Mouse (Mus musculus) G1E (cell line): Measurements from ENCODE around the gene Ccr10. TPM values are rescaled to one million over a fixed set of nuclear protein-coding genes. Genes with fewer than 3 reads are reported as not detected.
A peak's percentile ranks its signal among the peaks of the same experiment; 100 is the strongest.

Experiments
- ATAC-seq: 2 replicates; pipeline ENCODE4 v1.8.0; 2016; ENCODE audit warnings: mild to moderate bottlenecking; ENCODE audit not compliant: insufficient number of reproducible peaks, poor library complexity, low FRiP score, severe bottlenecking; ENCODE audit errors: extremely low read depth
- DNase-seq: peaks from one replicate; pipeline ENCODE4 v3.0.0; 2012; ENCODE audit warnings: low spot score
- H3K27me3 ChIP-seq: 2 replicates; pipeline ENCODE4 v1.6.1; 2012; ENCODE audit warnings: mild to moderate bottlenecking, low read length, inconsistent platforms; ENCODE audit not compliant: insufficient read depth
- H3K36me3 ChIP-seq: replicated peaks from 2 replicates; pipeline ENCODE3; 2012; ENCODE audit warnings: mild to moderate bottlenecking, inconsistent platforms
- H3K4me1 ChIP-seq: 2 replicates; pipeline ENCODE4 v1.6.1; 2012; ENCODE audit warnings: low read depth, low read length, inconsistent platforms, mixed read lengths; ENCODE audit not compliant: insufficient read depth
- H3K4me3 ChIP-seq: 2 replicates; pipeline ENCODE4 v1.5.1; 2012; ENCODE audit warnings: low read depth, mild to moderate bottlenecking, inconsistent platforms, low read length, moderate library complexity, mixed read lengths
- H3K9me3 ChIP-seq: replicated peaks from 2 replicates; pipeline ENCODE4 v1.6.1; 2012; ENCODE audit warnings: inconsistent platforms
- CTCF ChIP-seq: IDR thresholded peaks from 2 replicates; pipeline ENCODE4 v1.5.1; 2012; ENCODE audit warnings: low read depth, low read length, inconsistent platforms, mixed read lengths
- GATA1 ChIP-seq: IDR thresholded peaks from 2 replicates; pipeline ENCODE4 v1.6.1; 2012; ENCODE audit warnings: borderline replicate concordance, low read length, inconsistent platforms, mixed read lengths
- GATA2 ChIP-seq: IDR thresholded peaks from 2 replicates; pipeline ENCODE4 v1.6.1; 2012; ENCODE audit warnings: low read depth, low read length, inconsistent platforms, borderline replicate concordance
- POLR2AphosphoS5 ChIP-seq: IDR thresholded peaks from 2 replicates; pipeline ENCODE4 v1.6.1; 2012; ENCODE audit warnings: low read depth, low read length, inconsistent platforms; ENCODE audit not compliant: insufficient replicate concordance
- TAL1 ChIP-seq: conservative IDR thresholded peaks from 2 replicates; pipeline ENCODE4 v1.6.1; 2012; ENCODE audit warnings: low read depth, low read length, inconsistent platforms, mixed read lengths
- polyA plus RNA-seq: library from polyadenylated mRNA; stranded (reverse); fragments of >175 nt; gene quantifications from 2 replicates; pipeline ENCODE4 v1.2.3, GENCODE M21; 2012
- total RNA-seq, 2 experiments: library from RNA; stranded (forward) in 1 of 2; stranded (reverse) in 1 of 2; fragments of 200-1000 nt in 1 of 2; fragments of >200 nt in 1 of 2; fragmentation: Nextera tagmentation in 1 of 2; gene quantifications; 2 replicates each; pipeline ENCODE4 v1.2.3; 2014 to 2017

Gene Ccr10
- total and polyA plus RNA-seq, 3 experiments, result not detected

DNA sequence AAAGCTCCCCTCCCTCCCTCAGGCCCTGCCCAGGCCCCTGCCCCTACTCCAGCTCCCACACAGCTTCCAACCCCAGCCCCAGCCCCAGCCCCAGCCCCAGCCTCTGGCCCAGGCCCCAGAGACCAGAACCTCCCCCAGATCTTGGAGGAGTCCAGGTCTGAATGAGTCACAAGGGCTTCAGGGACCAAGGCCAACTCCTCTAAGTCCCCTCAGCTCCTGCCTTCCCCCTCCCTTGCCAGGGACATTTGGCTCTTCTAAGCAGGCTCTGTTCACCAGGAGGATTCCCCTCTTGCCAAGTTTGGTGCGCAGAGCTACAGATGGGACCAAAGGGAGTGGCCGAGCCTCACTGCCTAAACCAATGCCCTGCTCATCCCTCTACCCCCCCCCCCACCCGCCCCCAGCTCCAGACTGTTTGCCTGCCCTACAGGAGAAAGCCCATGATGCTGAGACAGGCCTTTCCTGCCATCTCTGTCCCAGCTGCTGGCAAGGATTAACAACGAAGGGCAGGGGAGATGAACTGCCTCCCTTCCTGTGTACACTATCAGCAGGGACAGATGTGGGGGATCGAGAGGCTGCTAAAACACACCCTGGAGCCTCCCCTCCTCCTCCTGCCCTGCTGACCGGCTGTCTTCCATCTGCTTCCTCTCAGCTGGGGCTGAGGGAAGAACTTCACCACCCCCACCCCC is 14.4 kb upstream of the Ccr10 start:
- peaks cover 37% of the 10 kb centered on the region for H3K4me1 ChIP-seq
- H3K9me3 ChIP-seq, result no peaks in the 10 kb centered on the region
- peaks cover 2% of the 10 kb centered on the region; the same call in 1 of the 2 replicates for H3K27me3 ChIP-seq
- peak overlapping the region; percentile 29; the same call in 1 of the 2 replicates for H3K4me3 ChIP-seq
- H3K36me3 ChIP-seq, result peaks cover 36% of the 10 kb centered on the region
- ATAC-seq (peak; percentile 87), DNase-seq (peak; percentile 79)
- TF ChIP-seq GATA1, result no peak
- TF ChIP-seq TAL1, result peak; percentile 65

- TF ChIP-seq CTCF, result no peak
- TF ChIP-seq TAL1, result no peak
- TF ChIP-seq GATA1, result no peak
- no peak for TF ChIP-seq POLR2AphosphoS5
- TF ChIP-seq GATA2, result no peak
- Histone ChIP-seq H3K4me1 (peaks cover 37% of the 10 kb centered on the region), H3K4me3 (no peak overlapping the region), H3K36me3 (peaks cover 23% of the 10 kb centered on the region), H3K9me3 (no peaks in the 10 kb centered on the region), H3K27me3 (peaks cover 14% of the 10 kb centered on the region)
- no peak for ATAC-seq
- no peak for DNase-seq
These were observed 13.0 kb upstream of the Ccr10 start for GRCm38 (mm10) chr11:101188166-101188805.

GRCm38 (mm10) chr11:101187541-101187940 is 12.3 kb upstream of the Ccr10 start:
- Histone ChIP-seq H3K4me1 (peaks cover 37% of the 10 kb centered on the region), H3K36me3 (peaks cover 15% of the 10 kb centered on the region), H3K27me3 (peaks cover 22% of the 10 kb centered on the region), H3K9me3 (no peaks in the 10 kb centered on the region), H3K4me3 (no peak overlapping the region)
- TF ChIP-seq POLR2AphosphoS5 (no peak), CTCF (no peak), TAL1 (no peak), GATA2 (no peak), GATA1 (no peak)
- DNase-seq (no peak), ATAC-seq (no peak)

GRCm38 (mm10) chr11:101186526-101187247 is 11.4 kb upstream of the Ccr10 start:
- DNase-seq, result no peak
- Histone ChIP-seq H3K4me3 (no peak overlapping the region), H3K9me3 (no peaks in the 10 kb centered on the region), H3K27me3 (peaks cover 29% of the 10 kb centered on the region), H3K36me3 (peaks cover 9% of the 10 kb centered on the region), H3K4me1 (peaks cover 37% of the 10 kb centered on the region)
- TF ChIP-seq TAL1, result no peak
- no peak for TF ChIP-seq GATA1
- ATAC-seq, result no peak

GRCm38 (mm10) chr11:101185441-101185840 is 10.2 kb upstream of the Ccr10 start:
- DNase-seq (no peak), ATAC-seq (no peak)
- Histone ChIP-seq H3K36me3 (peaks cover 3% of the 10 kb centered on the region), H3K4me3 (no peak overlapping the region), H3K27me3 (peaks cover 32% of the 10 kb centered on the region), H3K4me1 (peaks cover 28% of the 10 kb centered on the region), H3K9me3 (no peaks in the 10 kb centered on the region)
- no peak for TF ChIP-seq GATA1
- TF ChIP-seq TAL1, result no peak
- no peak for TF ChIP-seq CTCF
- TF ChIP-seq GATA2, result no peak
- no peak for TF ChIP-seq POLR2AphosphoS5

DNA sequence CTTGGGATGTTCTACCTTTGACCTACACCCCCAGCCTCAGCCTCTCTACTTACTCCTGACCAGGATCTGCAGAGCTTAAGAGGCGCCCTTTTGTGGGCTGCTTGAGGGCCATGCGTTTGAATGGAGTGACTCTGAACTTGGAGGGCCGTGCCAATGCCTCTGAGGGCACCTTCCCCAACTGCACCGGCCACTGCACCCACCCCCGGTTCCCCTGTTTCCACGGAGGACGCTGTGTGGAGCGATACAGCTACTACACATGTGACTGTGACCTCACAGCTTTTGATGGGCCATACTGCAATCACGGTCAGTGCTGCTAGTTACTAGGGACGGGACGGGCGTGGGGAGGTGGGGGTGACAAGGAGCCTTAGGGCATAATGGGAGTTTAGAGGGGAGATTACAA is 9.7 kb upstream of the Ccr10 start:
- no peak for DNase-seq
- Histone ChIP-seq H3K4me1 (peaks cover 26% of the 10 kb centered on the region), H3K9me3 (no peaks in the 10 kb centered on the region), H3K27me3 (peaks cover 33% of the 10 kb centered on the region), H3K36me3 (peaks cover 3% of the 10 kb centered on the region), H3K4me3 (no peak overlapping the region)
- ATAC-seq, result no peak
- TF ChIP-seq TAL1 (no peak), CTCF (no peak), GATA1 (no peak), GATA2 (no peak), POLR2AphosphoS5 (no peak)
